Mouse (Mus musculus) hindbrain, postnatal 0 days (tissue): ENCODE data around the gene Serhl. TPM values are rescaled to one million over a fixed set of nuclear protein-coding genes. Genes with fewer than 3 reads are reported as not detected.

ENCODE experiments used
- ATAC-seq: fragments of 200-750 bp; cut with Nextera tagmentation; 2 replicates; pipeline ENCODE4 v1.8.0; 2017; ENCODE audit warnings: mild to moderate bottlenecking, moderate TSS enrichment, moderate library complexity
- DNase-seq: peaks from one replicate; pipeline ENCODE4 v3.0.0-alpha.2; 2015; ENCODE audit warnings: low spot score
- H3K27ac ChIP-seq: fragments of 300-500 bp; sonication (generic); 2 replicates; pipeline ENCODE4 v1.5.1; 2014; ENCODE audit warnings: mild to moderate bottlenecking
- H3K27me3 ChIP-seq: fragments of 300-500 bp; sonication (generic); 2 replicates; pipeline ENCODE4 v1.6.1; 2014; ENCODE audit warnings: low read length, mixed read lengths; ENCODE audit not compliant: insufficient read depth
- H3K36me3 ChIP-seq: fragments of 300-500 bp; sonication (generic); 2 replicates; pipeline ENCODE4 v1.6.1; 2014; ENCODE audit warnings: low read length, mixed read lengths; ENCODE audit not compliant: insufficient read depth
- H3K4me1 ChIP-seq: fragments of 300-500 bp; sonication (generic); 2 replicates; pipeline ENCODE4 v1.6.1; 2014; ENCODE audit warnings: antibody characterized with exemption, low read length, mixed read lengths; ENCODE audit not compliant: insufficient read depth
- H3K4me2 ChIP-seq: fragments of 300-500 bp; sonication (generic); 2 replicates; pipeline ENCODE4 v1.6.1; 2014; ENCODE audit warnings: low read depth, mild to moderate bottlenecking, low read length, moderate library complexity, mixed read lengths
- H3K4me3 ChIP-seq: fragments of 300-500 bp; sonication (generic); 2 replicates; pipeline ENCODE4 v1.5.1; 2014; ENCODE audit warnings: low read length
- H3K9ac ChIP-seq: fragments of 300-500 bp; sonication (generic); replicated peaks from 2 replicates; pipeline ENCODE4 v1.6.1; 2014; ENCODE audit warnings: mild to moderate bottlenecking, low read length, moderate library complexity, mixed read lengths
- H3K9me3 ChIP-seq: fragments of 300-500 bp; sonication (generic); 2 replicates; pipeline ENCODE4 v1.6.1; 2016; ENCODE audit warnings: low read length, mixed read lengths
- CTCF ChIP-seq: IDR thresholded peaks from 2 replicates; pipeline ENCODE4 v1.5.1; 2016; ENCODE audit warnings: antibody characterized with exemption, control low read depth, low read depth
- WGBS: fragments of 180-500 bp; shearing (Covaris S2); extraction: QIAGEN DNeasy Blood & Tissue Kit; methylation state at CpG from one replicate; pipeline ENCODE4 v1.1.7; 2014; 5-methylcytosine and 5-hydroxymethylcytosine counted together
- polyA plus RNA-seq: library from polyadenylated mRNA; unstranded; fragments of >200 nt; fragmentation: Nextera tagmentation; extraction: Ambion mirVana; gene quantifications from 2 replicates; pipeline ENCODE4 v1.2.1, GENCODE M21; 2015
- total RNA-seq: library from RNA; depleted of rRNA; stranded (reverse); fragments of >200 nt; gene quantifications from 2 replicates; pipeline ENCODE4 v1.2.3, GENCODE M21; 2014

The Serhl gene
- total and polyA plus RNA-seq, 2 experiments from 2014 or later: 12.9 to 37.4 TPM

DNA sequence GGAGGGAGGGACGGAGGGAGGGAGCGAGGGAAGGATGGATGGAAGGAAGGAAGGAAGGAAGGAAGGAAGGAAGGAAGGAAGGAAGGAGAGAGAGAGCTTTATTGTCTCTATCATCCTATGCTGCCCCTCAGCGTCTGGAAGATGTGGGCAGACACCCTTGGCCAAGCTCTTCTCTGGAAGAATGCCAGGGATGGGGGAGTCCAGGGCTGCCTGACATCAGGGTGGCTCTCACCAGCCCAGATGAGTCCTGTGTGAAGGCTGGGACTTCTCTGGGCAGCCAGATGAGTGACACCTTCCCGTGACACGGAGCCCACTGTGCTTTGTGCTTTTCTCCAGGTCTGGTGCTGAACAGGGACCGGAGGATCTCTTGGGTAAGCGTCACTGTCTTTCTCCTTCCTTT, 22.6 kb downstream of the Serhl start:
- WGBS: 82% methylated on average over 7 of the region's 7 CpGs
- TF ChIP-seq CTCF: no peak
- Histone ChIP-seq H3K27me3 (no peaks in the 10 kb centered on the region), H3K36me3 (0 out of 2 replicates have a peak, but pooled peaks cover 5% of the 10 kb centered on the region), H3K4me2 (no peak overlapping the region), H3K27ac (no peak overlapping the region), H3K4me3 (no peak overlapping the region), H3K9me3 (no peaks in the 10 kb centered on the region), H3K4me1 (0 out of 2 replicates have a peak, but pooled peaks cover 5% of the 10 kb centered on the region), H3K9ac (no peak overlapping the region)
- no peak for ATAC-seq
- DNase-seq: peak; percentile 35

DNA sequence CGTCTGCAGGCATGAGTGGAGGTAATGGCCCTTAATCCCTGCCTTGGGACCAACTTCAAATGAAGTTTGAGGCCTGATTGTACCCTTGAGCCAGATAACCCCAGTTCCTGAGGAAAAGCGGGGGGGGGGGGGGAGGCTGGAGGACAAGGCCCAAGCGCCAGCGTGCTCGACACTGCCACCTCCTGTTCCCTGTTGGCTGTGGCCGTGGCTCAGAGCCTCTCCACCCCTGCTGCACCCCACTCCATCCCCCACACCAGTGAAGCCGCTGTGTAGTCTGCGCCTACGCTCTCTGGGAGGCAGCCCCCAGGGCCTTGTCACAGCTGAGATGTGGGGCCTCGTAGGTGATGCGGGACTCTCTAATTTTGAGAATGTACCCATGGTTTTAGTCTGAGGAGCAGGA, 23.6 kb downstream of the Serhl start:
- Histone ChIP-seq H3K4me1 (0 out of 2 replicates have a peak, but pooled peaks cover 5% of the 10 kb centered on the region), H3K4me3 (no peak overlapping the region), H3K4me2 (no peak overlapping the region), H3K9me3 (no peaks in the 10 kb centered on the region), H3K27ac (no peak overlapping the region), H3K9ac (no peak overlapping the region), H3K36me3 (peaks cover 9% of the 10 kb centered on the region), H3K27me3 (no peaks in the 10 kb centered on the region)
- TF ChIP-seq CTCF: peak; percentile 84
- 7% methylated on average over 10 of the region's 11 CpGs for WGBS
- DNase-seq: peak; percentile 79
- ATAC-seq: peak; percentile 67

DNA sequence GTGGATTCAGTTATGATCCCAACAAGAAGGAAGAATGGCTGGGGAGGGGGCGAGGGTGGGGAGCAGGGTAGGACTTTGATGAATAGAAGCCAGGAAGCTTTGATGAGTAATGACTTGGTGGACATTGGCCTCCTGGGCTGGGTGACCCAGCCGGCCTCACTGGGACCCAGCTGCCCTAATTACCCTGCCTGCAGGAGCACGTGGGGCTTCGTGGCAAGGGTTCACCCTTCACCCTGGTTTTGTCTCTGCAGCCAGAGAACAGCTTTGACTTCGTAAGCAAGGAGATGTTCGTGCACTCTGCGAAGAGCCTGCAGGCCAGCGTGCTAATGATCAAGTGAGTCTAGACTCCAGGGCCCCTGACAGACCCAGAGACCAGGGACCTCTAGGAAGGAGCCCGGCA, 24.8 kb downstream of the Serhl start:
- 0 out of 2 replicates have a peak, but pooled peaks cover 5% of the 10 kb centered on the region for H3K4me1 ChIP-seq
- H3K4me2 ChIP-seq: no peak overlapping the region
- H3K4me3 ChIP-seq: no peak overlapping the region
- no peaks in the 10 kb centered on the region for H3K27me3 ChIP-seq
- H3K27ac ChIP-seq: no peak overlapping the region
- ATAC-seq (no peak), DNase-seq (no peak)
- no peak overlapping the region for H3K9ac ChIP-seq
- peaks cover 16% of the 10 kb centered on the region for H3K36me3 ChIP-seq
- TF ChIP-seq CTCF: no peak
- no peaks in the 10 kb centered on the region for H3K9me3 ChIP-seq
- 66% methylated on average over 9 of the region's 9 CpGs for WGBS

DNA sequence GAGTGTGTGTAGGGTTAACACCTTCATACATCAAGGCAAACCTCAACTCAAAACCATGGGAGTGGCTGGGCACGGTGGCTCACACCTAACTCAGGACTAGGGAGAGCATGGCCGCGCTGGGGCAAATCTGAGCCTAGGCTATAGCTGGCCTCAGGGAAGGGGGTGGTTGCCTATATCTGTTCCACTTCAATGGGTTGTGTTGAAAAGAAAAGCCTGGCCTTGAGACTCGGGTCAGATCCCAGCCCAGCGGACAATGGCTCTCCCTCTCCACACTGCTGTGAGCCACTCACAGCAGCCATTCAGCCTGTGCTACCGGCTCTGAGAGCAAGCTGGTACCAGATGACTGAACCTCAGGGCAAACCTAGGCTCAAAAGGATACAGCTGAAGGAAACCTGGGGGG, 25.8 kb downstream of the Serhl start:
- no peak for DNase-seq
- Histone ChIP-seq H3K4me1 (0 out of 2 replicates have a peak, but pooled peaks cover 5% of the 10 kb centered on the region), H3K9me3 (no peaks in the 10 kb centered on the region), H3K4me2 (no peak overlapping the region), H3K4me3 (no peak overlapping the region), H3K27ac (no peak overlapping the region), H3K27me3 (no peaks in the 10 kb centered on the region), H3K36me3 (peaks cover 26% of the 10 kb centered on the region), H3K9ac (no peak overlapping the region)
- no peak for ATAC-seq
- 37% methylated on average over 6 of the region's 6 CpGs for WGBS
- no peak for TF ChIP-seq CTCF

DNA sequence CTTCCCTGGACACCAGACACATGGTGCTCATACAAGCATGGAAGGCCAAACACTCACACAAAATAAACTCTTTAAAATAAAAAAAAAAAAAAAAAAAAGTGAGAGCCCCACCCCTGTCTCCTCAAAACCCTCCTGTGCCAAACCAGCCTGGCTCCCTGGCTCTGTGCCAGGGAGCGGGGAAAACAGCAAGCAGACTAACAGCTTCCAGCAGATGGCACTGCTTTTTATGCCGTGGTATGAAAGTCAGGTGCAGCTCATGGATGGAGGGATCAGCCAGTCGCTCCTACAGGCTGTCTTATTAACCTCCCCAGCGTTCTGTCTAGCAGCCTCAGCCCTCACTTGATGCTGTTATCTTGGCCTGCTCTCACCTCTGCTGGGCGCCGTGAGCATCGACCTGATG, 29.1 kb downstream of the Serhl start:
- H3K4me3 ChIP-seq: no peak overlapping the region
- DNase-seq (peak; percentile 92), ATAC-seq (no peak; the same call in 1 of the 2 replicates)
- H3K4me1 ChIP-seq: no peaks in the 10 kb centered on the region
- no peaks in the 10 kb centered on the region for H3K27me3 ChIP-seq
- TF ChIP-seq CTCF: peak; percentile 77
- H3K9ac ChIP-seq: no peak overlapping the region
- H3K9me3 ChIP-seq: no peaks in the 10 kb centered on the region
- peaks cover 30% of the 10 kb centered on the region for H3K36me3 ChIP-seq
- H3K4me2 ChIP-seq: no peak overlapping the region
- WGBS: 53% methylated on average over 7 of the region's 7 CpGs
- H3K27ac ChIP-seq: no peak overlapping the region

DNA sequence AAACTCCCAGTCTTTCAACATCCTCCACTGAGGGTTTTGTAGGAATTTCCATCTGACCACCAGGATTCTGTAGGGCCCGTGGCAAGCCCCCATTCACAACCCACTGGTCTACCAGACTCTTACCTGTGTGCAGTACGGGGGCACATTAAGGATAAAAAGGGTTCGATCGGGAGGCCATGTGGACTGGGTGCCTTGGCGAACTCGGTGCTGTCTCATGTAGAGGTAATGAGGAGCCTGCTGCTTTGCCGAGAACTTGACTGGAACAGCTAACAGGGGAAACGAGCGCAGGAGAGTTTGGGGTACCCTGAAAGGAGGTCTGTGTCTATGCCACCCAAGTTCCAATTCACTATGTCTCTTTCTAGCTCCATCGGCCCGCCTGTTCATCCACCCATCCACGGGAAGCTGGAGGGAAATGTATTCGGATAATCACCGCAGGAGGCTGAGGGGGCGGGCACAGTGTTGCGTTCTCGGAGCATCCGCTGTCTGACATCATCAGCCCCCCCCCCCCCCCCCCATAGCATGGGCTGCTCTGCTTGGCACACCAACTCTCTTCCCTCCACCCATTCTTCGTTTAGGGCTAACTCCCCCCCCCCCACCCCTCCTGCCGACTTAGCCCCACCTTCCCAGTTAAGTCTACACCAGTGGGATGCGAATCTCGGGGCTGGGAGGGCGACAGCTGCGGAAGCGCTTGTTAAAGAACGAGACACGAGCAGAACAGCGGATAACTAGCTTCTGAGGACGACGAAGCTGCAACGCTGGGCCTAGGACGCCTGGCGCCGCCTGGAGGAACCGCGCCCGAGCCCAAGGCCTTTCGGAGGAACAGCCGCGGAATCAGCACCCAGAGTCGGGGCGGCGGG, 32.6 kb downstream of the Serhl start:
- Histone ChIP-seq H3K4me2 (peak overlapping the region; percentile 70), H3K36me3 (peaks cover 41% of the 10 kb centered on the region), H3K9me3 (no peaks in the 10 kb centered on the region), H3K9ac (peak overlapping the region; percentile 69), H3K27ac (peak overlapping the region; percentile 86), H3K4me1 (no peaks in the 10 kb centered on the region), H3K27me3 (no peaks in the 10 kb centered on the region), H3K4me3 (peak overlapping the region; percentile 87)
- TF ChIP-seq CTCF: peak; percentile 45
- DNase-seq (peak; percentile 72), ATAC-seq (peak; percentile 67)
- WGBS: 3% methylated on average over 38 of the region's 43 CpGs
